Mouse (Mus musculus) E14TG2a.4 (cell line): Measurements from ENCODE around the gene Prkn.

Source experiments
- CTCF ChIP-seq: conservative IDR thresholded peaks from 2 replicates; pipeline ENCODE4 v1.5.1; 2014; ENCODE audit warnings: low read length
- NANOG ChIP-seq: IDR thresholded peaks from 2 replicates; pipeline ENCODE4 v1.6.1; 2014; ENCODE audit warnings: borderline replicate concordance, low read length, mixed read lengths

DNA sequence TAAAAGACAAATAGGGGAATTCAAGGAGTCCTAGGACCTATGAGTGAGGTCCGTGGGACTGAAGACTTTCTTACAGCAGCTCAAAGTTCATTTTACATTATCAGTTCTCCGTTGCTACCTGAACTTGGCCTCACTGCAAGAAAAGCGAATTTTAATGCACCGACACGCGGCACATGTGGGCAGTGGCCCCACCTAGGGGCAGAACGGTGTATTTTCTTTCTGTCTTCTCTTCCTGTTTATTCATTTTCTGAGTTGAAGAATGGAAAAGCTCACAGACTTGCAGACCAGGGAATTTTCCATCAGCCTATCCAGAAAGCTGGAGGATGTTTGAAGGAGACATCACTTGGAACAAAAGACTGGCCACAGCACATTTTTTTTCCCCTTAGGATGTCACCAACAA lies 771.3 kb downstream of the Prkn start:
- peak; percentile 58 for TF ChIP-seq CTCF
- TF ChIP-seq NANOG, result no peak
